Comparison of ENCODE assay signal across 7 mouse cellular contexts in genomic region chr16:74055061-74055751, GRCm38 (mm10).
A peak's percentile ranks its signal among the peaks of the same experiment; 100 is the strongest.
DNase-seq lines count a peak whose midpoint lies in the region; ATAC-seq and TF ChIP-seq lines count a peak whose summit lies in the region.

No protein-coding gene starts in this region.

- H3K4me2 ChIP-seq in limb, embryonic 11.5 days (ENCODE audit: low read depth, severe bottlenecking), result no peak overlapping the region

- no peak overlapping the region for H3K27ac ChIP-seq in limb, embryonic 11.5 days (replicated peaks; ENCODE audit: low read depth, low read length)
- H3K27ac ChIP-seq in limb, embryonic 10.5 days, result no peak overlapping the region
- no peak overlapping the region for H3K27ac ChIP-seq in gastrocnemius, adult 2 months

- peaks cover 12% of the 10 kb centered on the region for H3K4me1 ChIP-seq in limb, embryonic 11.5 days (ENCODE audit: control insufficient read depth, insufficient read depth, low read length)
- peaks cover 35% of the 10 kb centered on the region for H3K4me1 ChIP-seq in limb, embryonic 10.5 days

- ATAC-seq in limb, embryonic 11.5 days (ENCODE audit: insufficient number of reproducible peaks, low FRiP score, low TSS enrichment, low read depth), result no peak
- no peak for ATAC-seq in megakaryocyte progenitor cell, adult 5-6 weeks (replicated peaks; ENCODE audit: poor library complexity)

- no peak overlapping the region for H3K4me3 ChIP-seq in limb, embryonic 11.5 days (ENCODE audit: low read depth, low read length)
- no peak overlapping the region for H3K4me3 ChIP-seq in limb, embryonic 10.5 days
- H3K4me3 ChIP-seq in gastrocnemius, adult 2 months, result no peak overlapping the region

- TF ChIP-seq CTCF in gastrocnemius, adult 2 months (IDR thresholded peaks at IDR 0.05), result no peak

- no peaks in the 10 kb centered on the region for H3K36me3 ChIP-seq in limb, embryonic 11.5 days (ENCODE audit: control insufficient read depth, insufficient read depth, low read length)
- H3K36me3 ChIP-seq in limb, embryonic 10.5 days, result peaks cover 3% of the 10 kb centered on the region; the same call in 1 of the 2 replicates

- no peak overlapping the region for H3K9ac ChIP-seq in limb, embryonic 11.5 days (ENCODE audit: low read length)

- H3K9me3 ChIP-seq in limb, embryonic 11.5 days (ENCODE audit: control insufficient read depth, low read length), result no peaks in the 10 kb centered on the region
- H3K9me3 ChIP-seq in limb, embryonic 10.5 days (replicated peaks), result no peaks in the 10 kb centered on the region; the same call in 1 of the 2 replicates

- intact Hi-C loops in gastrocnemius, adult 2 months (cut with DNase I), result no loop called here

- WGBS in limb, embryonic 11.5 days, result 64% methylated on average over 10 of the region's 10 CpGs
- WGBS in limb, embryonic 10.5 days, result 79% methylated on average over 10 of the region's 10 CpGs

- no peaks in the 10 kb centered on the region for H3K27me3 ChIP-seq in limb, embryonic 11.5 days (ENCODE audit: control insufficient read depth, insufficient read depth, low read length)
- H3K27me3 ChIP-seq in limb, embryonic 10.5 days (ENCODE audit: low read depth, poor library complexity, severe bottlenecking), result no peaks in the 10 kb centered on the region

- peak; percentile 26 for DNase-seq in limb, embryonic 11.5 days (ENCODE audit: low spot score)
- no peak for DNase-seq in limb, embryonic 10.5 days (ENCODE audit: low spot score)
- peak; percentile 94 to 96 for DNase-seq in cerebellum, postnatal 10 days
- peak; percentile 26 for DNase-seq in gastrocnemius, adult 2 months
- peak; percentile 60 to 85 for DNase-seq in layer of hippocampus, postnatal 14 days (ENCODE audit: low spot score in 2 of 2)
- DNase-seq in right cerebral cortex, adult 2 months (ENCODE audit: low spot score in 2 of 2), result peak; percentile 46 to 50
